ENCODE assay signal across 8 mouse cellular contexts in genomic region chr15:82964266-82964825, GRCm38 (mm10). TPM values are rescaled to one million over a fixed set of nuclear protein-coding genes. Genes with fewer than 3 reads are reported as not detected.
DNase-seq lines count a peak whose midpoint lies in the region; ATAC-seq and TF ChIP-seq lines count a peak whose summit lies in the region.

No protein-coding gene starts in this region.

- ATAC-seq in forebrain, embryonic 14.5 days = no peak
- ATAC-seq in midbrain, embryonic 15.5 days (replicated peaks) = no peak

- no peaks in the 10 kb centered on the region for H3K9me3 ChIP-seq in forebrain, embryonic 14.5 days (replicated peaks; ENCODE audit: control insufficient read depth, low read length)
- no peaks in the 10 kb centered on the region for H3K9me3 ChIP-seq in midbrain, embryonic 15.5 days

- H3K27ac ChIP-seq in layer of hippocampus, adult 2 months = peak overlapping the region; percentile 83
- peak overlapping the region; percentile 90 for H3K27ac ChIP-seq in forebrain, embryonic 14.5 days (ENCODE audit: low read depth, low read length)
- peak overlapping the region; percentile 72 for H3K27ac ChIP-seq in midbrain, embryonic 15.5 days

- TF ChIP-seq CTCF in layer of hippocampus, adult 2 months (conservative IDR thresholded peaks at IDR 0.05) = no peak

- 57% methylated on average over 14 of the region's 14 CpGs for WGBS in forebrain, embryonic 14.5 days
- WGBS in midbrain, embryonic 15.5 days = 56% methylated on average over 14 of the region's 14 CpGs

- peak overlapping the region; percentile 21; the same call in 1 of the 2 replicates for H3K9ac ChIP-seq in forebrain, embryonic 14.5 days (ENCODE audit: low read length)
- H3K9ac ChIP-seq in midbrain, embryonic 15.5 days = peak overlapping the region; percentile 15; the same call in 1 of the 2 replicates

- H3K27me3 ChIP-seq in forebrain, embryonic 14.5 days (replicated peaks; ENCODE audit: control insufficient read depth, insufficient read depth, low read length) = peaks cover 3% of the 10 kb centered on the region; the same call in 1 of the 2 replicates
- H3K27me3 ChIP-seq in midbrain, embryonic 15.5 days (replicated peaks) = peaks cover 3% of the 10 kb centered on the region; the same call in 1 of the 2 replicates

- H3K4me1 ChIP-seq in forebrain, embryonic 14.5 days (ENCODE audit: control insufficient read depth, insufficient read depth, low read length) = peaks cover 56% of the 10 kb centered on the region
- peaks cover 69% of the 10 kb centered on the region for H3K4me1 ChIP-seq in midbrain, embryonic 15.5 days

- no peaks in the 10 kb centered on the region for H3K36me3 ChIP-seq in forebrain, embryonic 14.5 days (ENCODE audit: control insufficient read depth, insufficient read depth, low read length)
- H3K36me3 ChIP-seq in midbrain, embryonic 15.5 days (replicated peaks) = no peaks in the 10 kb centered on the region

- peak overlapping the region; percentile 74; the same call in 1 of the 2 replicates for H3K4me2 ChIP-seq in forebrain, embryonic 14.5 days (ENCODE audit: low read length)
- peak overlapping the region; percentile 70 for H3K4me2 ChIP-seq in midbrain, embryonic 15.5 days

- H3K4me3 ChIP-seq in layer of hippocampus, adult 2 months = peak overlapping the region; percentile 34; the same call in 1 of the 2 replicates
- H3K4me3 ChIP-seq in forebrain, embryonic 14.5 days (ENCODE audit: low read depth, low read length) = peak overlapping the region; percentile 30; the same call in 1 of the 2 replicates
- peak overlapping the region; percentile 58 for H3K4me3 ChIP-seq in midbrain, embryonic 15.5 days

- no peak for DNase-seq in layer of hippocampus, adult 2 months (ENCODE audit: low spot score in 2 of 2)
- DNase-seq in layer of hippocampus, adult 11-12 months (ENCODE audit: low spot score) = no peak
- peak; percentile 56 for DNase-seq in cerebellum, adult 8-10 months
- DNase-seq in forebrain, embryonic 14.5 days (ENCODE audit: low spot score) = peak; percentile 40
- DNase-seq in left cerebral cortex, adult 18-20 months (ENCODE audit: low spot score in 2 of 2) = no peak
- DNase-seq in kidney, adult 18-20 months = no peak
- no peak for DNase-seq in embryo, embryonic 10 days (ENCODE audit: low spot score)

RNA-seq across cellular contexts. Expression of gene Tcf20, which starts 23.3 kb away (rescaled TPM):
- 100 to 1,000 TPM; 219 to 230 TPM for total RNA-seq in layer of hippocampus, adult 2 months (2021)
- 17.1 and 17.4 TPM in 2 replicates for polyA plus RNA-seq in forebrain, embryonic 14.5 days (2014; fragmentation: Nextera tagmentation; extraction: Ambion mirVana)
- 15.1 and 15.9 TPM in 2 replicates for polyA plus RNA-seq in midbrain, embryonic 15.5 days (2015; fragmentation: Nextera tagmentation; extraction: Ambion mirVana)
- 100 to 1,000 TPM; 233 to 245 TPM for total RNA-seq in left cerebral cortex, adult 18-20 months (2021)

Comparison
In these comparisons a context has a peak if more than half of its experiments do, and no peak if none do; other contexts are left out.
1. DNase-seq: peak in cerebellum, adult 8-10 months (single experiment) and forebrain, embryonic 14.5 days (single experiment); none in layer of hippocampus, adult 2 months (0 of 2), layer of hippocampus, adult 11-12 months (single experiment), left cerebral cortex, adult 18-20 months (0 of 2), kidney, adult 18-20 months (single experiment) and embryo, embryonic 10 days (single experiment).
2. Peak in every context shown above with its lines, with median percentiles within 50 percentile points of each other: H3K27ac ChIP-seq and H3K4me3 ChIP-seq.